Mouse (Mus musculus) C2C12 (cell line): ENCODE measurements around the gene Psme1. TPM values are rescaled to one million over a fixed set of nuclear protein-coding genes. Genes with fewer than 3 reads are reported as not detected.

Experiments used
- H3K27me3 ChIP-seq: one replicate; pipeline ENCODE4 v1.6.1; 2011; ENCODE audit not compliant: control insufficient read depth, insufficient read depth, insufficient read length
- H3K36me3 ChIP-seq: one replicate; pipeline ENCODE4 v1.6.1; 2011; ENCODE audit not compliant: control insufficient read depth, insufficient read depth
- H3K4me3 ChIP-seq: one replicate; pipeline ENCODE4 v1.5.1; 2011; ENCODE audit warnings: mild to moderate bottlenecking, control low read depth; ENCODE audit not compliant: poor library complexity, insufficient read depth, severe bottlenecking
- H3K79me2 ChIP-seq: one replicate; pipeline ENCODE4 v1.6.1; 2011; ENCODE audit not compliant: control insufficient read depth, insufficient read depth
- H3K79me3 ChIP-seq: one replicate; pipeline ENCODE4 v1.6.1; 2011; ENCODE audit warnings: low read depth, control low read depth
- H3ac ChIP-seq: one replicate; pipeline ENCODE3; 2011; ENCODE audit warnings: low read depth; ENCODE audit not compliant: control insufficient read depth, insufficient read length
- CEBPB ChIP-seq: IDR thresholded peaks from one replicate; pipeline ENCODE4 v1.6.1; 2011; ENCODE audit warnings: low read depth, mild to moderate bottlenecking, control low read depth, moderate library complexity
- CTCF ChIP-seq: IDR thresholded peaks from one replicate; pipeline ENCODE4 v1.5.1; 2011; ENCODE audit not compliant: control insufficient read depth, insufficient read depth, insufficient read length
- FOSL1 ChIP-seq: IDR thresholded peaks from one replicate; pipeline ENCODE4 v1.8.0; 2011; ENCODE audit warnings: mild to moderate bottlenecking, low read length; ENCODE audit not compliant: poor library complexity, insufficient read depth, severe bottlenecking
- MAX ChIP-seq: IDR thresholded peaks from one replicate; pipeline ENCODE4 v1.6.1; 2011; ENCODE audit warnings: mild to moderate bottlenecking, control low read depth
- MYOD1 ChIP-seq: IDR thresholded peaks from one replicate; pipeline ENCODE4 v1.6.1; 2011; ENCODE audit warnings: low read depth; ENCODE audit not compliant: control insufficient read depth, insufficient read length
- MYOG ChIP-seq: IDR thresholded peaks from one replicate; pipeline ENCODE4 v1.6.1; 2011; ENCODE audit not compliant: control insufficient read depth, insufficient read length; ENCODE audit errors: extremely low read depth
- USF1 ChIP-seq: IDR thresholded peaks from one replicate; pipeline ENCODE4 v1.6.1; 2011; ENCODE audit warnings: low read depth, mild to moderate bottlenecking, control low read depth, moderate library complexity
- polyA plus RNA-seq: library from polyadenylated mRNA; unstranded; fragments of >200 nt; fragmentation: generic; extraction: Trizol; gene quantifications from one replicate; pipeline ENCODE4 v1.2.1, GENCODE M21; 2012; ENCODE audit warnings: missing spikeins

The Psme1 gene
- polyA plus RNA-seq, 1 experiment = 63.7 TPM

DNA sequence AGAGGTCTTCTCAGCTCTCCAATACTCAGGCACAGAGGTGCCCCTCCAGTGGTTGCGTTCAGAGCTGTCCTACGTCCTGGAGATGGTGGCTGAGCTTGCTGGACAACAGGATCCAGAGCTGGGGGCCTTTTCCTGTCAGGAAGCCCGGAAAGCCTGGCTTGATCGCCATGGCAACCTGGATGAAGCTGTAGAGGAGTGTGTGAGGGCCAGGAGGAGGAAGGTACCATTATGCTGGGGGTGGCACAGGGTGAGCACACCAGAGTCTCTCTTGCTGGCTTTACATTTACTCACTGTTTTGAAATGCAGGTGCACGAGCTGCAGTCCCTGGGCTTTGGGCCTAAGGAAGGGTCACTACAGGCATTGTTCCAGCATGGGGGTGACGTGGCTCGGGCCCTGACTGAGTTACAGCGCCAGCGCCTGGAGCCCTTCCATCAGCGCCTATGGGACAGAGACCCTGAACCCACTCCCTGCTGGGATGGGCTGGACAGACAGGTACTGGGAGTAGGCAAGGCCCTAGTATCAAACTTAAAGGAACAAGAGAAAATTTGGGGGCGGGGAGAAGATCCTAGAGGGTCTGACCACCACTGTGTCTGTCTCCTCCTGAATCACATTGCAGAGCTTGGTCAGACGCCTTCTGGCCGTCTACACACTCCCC is 18.2 kb downstream of the Psme1 start:
- Histone ChIP-seq H3K4me3 (no peak overlapping the region), H3K79me3 (peaks cover 17% of the 10 kb centered on the region), H3K27me3 (no peaks in the 10 kb centered on the region), H3ac (no peak overlapping the region), H3K36me3 (peaks cover 65% of the 10 kb centered on the region), H3K79me2 (peaks cover 28% of the 10 kb centered on the region)
- TF ChIP-seq MYOG = no peak
- TF ChIP-seq CEBPB = no peak
- no peak for TF ChIP-seq FOSL1
- TF ChIP-seq CTCF = no peak
- TF ChIP-seq USF1 = no peak
- TF ChIP-seq MYOD1 = no peak

DNA sequence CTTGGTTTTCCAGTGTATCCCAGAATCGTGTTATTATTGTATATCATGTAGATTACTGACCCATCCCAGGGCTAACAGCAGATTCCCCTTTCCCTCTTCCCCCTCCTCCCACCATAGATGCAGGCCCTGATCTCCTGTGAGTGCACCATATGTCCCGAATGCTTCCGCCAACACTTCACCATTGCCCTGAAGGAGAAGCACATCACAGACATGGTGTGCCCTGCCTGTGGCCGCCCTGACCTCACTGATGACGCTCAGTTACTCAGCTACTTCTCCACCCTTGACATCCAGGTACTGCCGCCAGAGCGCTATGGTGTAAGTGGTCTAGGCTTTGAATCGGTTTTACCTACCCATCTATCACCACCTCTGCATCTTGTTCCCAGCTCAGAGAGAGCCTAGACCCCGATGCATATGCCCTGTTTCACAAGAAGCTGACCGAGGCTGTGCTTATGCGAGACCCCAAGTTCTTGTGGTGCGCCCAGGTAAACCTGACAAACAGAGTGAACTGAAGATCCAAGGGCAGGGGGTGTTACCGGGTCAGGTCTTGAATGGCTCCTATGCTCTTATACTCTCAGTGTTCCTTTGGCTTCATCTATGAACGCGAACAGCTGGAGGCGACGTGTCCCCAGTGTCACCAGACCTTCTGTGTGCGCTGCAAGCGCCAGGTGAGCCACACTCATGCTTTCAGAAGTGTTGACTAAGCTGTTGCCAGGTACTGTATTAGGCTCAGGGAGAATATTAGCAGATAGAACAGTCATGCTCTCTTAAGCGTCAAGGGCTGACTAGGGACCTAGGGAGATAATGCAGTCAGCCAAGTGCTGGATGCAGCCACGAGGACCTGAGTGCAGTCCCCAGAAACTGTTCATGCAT is 20.8 kb downstream of the Psme1 start:
- peaks cover 6% of the 10 kb centered on the region for H3K79me2 ChIP-seq
- no peak for TF ChIP-seq MAX
- no peak for TF ChIP-seq CEBPB
- no peak for TF ChIP-seq MYOG
- TF ChIP-seq MYOD1 = no peak
- no peak for TF ChIP-seq CTCF
- no peak for TF ChIP-seq USF1
- no peak for TF ChIP-seq FOSL1
- no peak overlapping the region for H3ac ChIP-seq
- no peaks in the 10 kb centered on the region for H3K27me3 ChIP-seq
- no peaks in the 10 kb centered on the region for H3K79me3 ChIP-seq
- H3K36me3 ChIP-seq = peaks cover 85% of the 10 kb centered on the region
- H3K4me3 ChIP-seq = no peak overlapping the region

- Histone ChIP-seq H3K79me2 (no peaks in the 10 kb centered on the region), H3K36me3 (peaks cover 70% of the 10 kb centered on the region), H3K4me3 (no peak within 1 kb of the TSS), H3K79me3 (no peaks in the 10 kb centered on the region), H3K27me3 (no peaks in the 10 kb centered on the region), H3ac (no peak within 1 kb of the TSS)
- TF ChIP-seq MAX (no peak), CTCF (no peak), FOSL1 (no peak), USF1 (no peak), MYOG (no peak), MYOD1 (no peak), CEBPB (no peak)
Measured at GRCm38 (mm10) chr14:55603271-55603632, 25.3 kb downstream of the Psme1 start, which contains the start of gene Irf9. Gene Irf9 (plus strand): TSS chr14:55603571.

DNA sequence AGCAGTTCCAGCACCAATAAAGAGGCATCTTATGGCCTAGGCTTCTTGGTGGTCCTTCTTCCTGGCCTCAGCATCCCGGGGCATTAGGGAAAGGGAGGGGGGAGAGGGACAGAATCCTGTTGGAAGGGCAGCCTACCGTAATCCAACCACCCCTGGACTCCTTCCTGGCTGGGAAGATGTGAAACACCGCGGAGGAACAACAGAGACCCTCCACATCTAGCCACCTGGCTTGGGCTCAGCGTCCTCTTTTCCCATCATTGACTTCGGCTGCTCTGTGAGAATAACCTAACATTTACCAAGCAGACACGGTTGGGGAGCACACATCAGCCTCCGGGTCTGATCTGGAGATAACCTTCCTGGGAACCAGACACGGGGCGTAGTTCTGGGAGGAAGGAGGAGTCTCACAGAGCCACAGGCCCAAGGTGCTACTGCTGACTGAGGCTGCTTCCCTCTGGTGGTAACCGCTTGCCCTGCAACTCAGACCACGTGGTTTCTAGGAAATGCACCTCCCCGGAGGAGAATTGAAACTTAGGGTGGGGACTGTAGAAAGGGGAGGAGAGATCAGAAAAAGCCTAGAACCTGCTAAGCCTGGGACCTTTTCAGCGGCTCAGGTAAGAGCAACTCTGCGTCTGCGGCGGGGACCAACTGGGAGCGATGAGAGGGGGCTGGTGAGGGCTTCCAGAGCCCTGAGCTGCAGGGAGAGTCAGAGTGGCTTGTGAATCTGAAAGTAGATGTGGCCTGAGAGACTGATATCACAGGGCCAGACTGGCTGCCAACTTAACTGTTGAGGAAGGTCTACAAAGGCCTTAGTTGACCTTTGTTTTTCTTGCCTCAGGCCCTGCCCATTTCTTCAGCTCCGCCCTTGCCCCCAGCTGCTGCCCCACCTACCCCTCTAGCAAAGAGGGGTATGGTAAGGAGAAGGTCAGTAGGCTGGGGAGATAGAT is 26.0 kb downstream of the Psme1 start:
- no peak overlapping the region for H3ac ChIP-seq
- no peaks in the 10 kb centered on the region for H3K27me3 ChIP-seq
- no peaks in the 10 kb centered on the region for H3K79me3 ChIP-seq
- TF ChIP-seq MYOG (no peak), USF1 (peak; percentile 89), CTCF (peak; percentile 61), MAX (peak; percentile 75)
- no peak overlapping the region for H3K4me3 ChIP-seq
- peaks cover 70% of the 10 kb centered on the region for H3K36me3 ChIP-seq
- H3K79me2 ChIP-seq = no peaks in the 10 kb centered on the region

- TF ChIP-seq USF1 (no peak), MYOD1 (no peak), CEBPB (no peak), FOSL1 (no peak), MAX (no peak), MYOG (no peak)
- no peaks in the 10 kb centered on the region for H3K79me3 ChIP-seq
- H3K36me3 ChIP-seq = peaks cover 70% of the 10 kb centered on the region
- no peak overlapping the region for H3ac ChIP-seq
- H3K27me3 ChIP-seq = no peaks in the 10 kb centered on the region
- no peaks in the 10 kb centered on the region for H3K79me2 ChIP-seq
- H3K4me3 ChIP-seq = no peak overlapping the region
Measured at GRCm38 (mm10) chr14:55604823-55605222, 26.9 kb downstream of the Psme1 start.
